Mouse (Mus musculus): ENCODE measurements at regions not wholly inside any gene's neighbourhood (a gene's known extent, or its start where the extent isn't known, plus 50 kb on each side); places are given as distances from the start of the nearest gene placed in this dataset.
A peak's percentile ranks its signal among the peaks of the same experiment; 100 is the strongest.

GRCm38 (mm10) chr13:44103340-44103739, 318.8 kb downstream of the Cd83 start:
- DNase-seq (ENCODE audit: low spot score): no peak
- 92% methylated on average over 7 of the region's 7 CpGs for WGBS
- TF ChIP-seq CTCF (IDR thresholded peaks at IDR 0.05; ENCODE audit: low read depth): no peak
- no peak for TF ChIP-seq EP300 (optimal IDR thresholded peaks at IDR 0.05)

DNA sequence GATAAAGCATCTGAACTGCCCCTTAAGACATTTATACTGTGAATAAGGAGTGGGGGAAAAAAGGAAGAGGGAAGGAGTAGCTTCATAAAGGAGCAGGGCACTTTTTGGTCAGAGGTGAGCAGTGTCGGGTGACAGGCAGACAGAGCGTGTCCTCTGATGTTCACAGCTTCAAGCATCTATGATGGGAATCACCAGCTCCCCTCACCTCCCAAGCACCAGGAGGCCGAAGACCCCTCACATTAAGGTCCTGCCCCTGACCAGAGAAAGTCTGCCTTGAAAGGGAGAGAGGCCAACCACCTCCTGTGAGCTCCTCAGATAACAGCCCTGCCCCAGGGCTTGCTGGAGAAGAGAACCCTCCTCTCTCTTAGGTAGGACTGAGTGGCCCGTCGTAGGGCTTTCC, 320.6 kb downstream of the Cd83 start:
- Histone ChIP-seq H3K27me3 (ENCODE audit: control insufficient read depth, insufficient read depth, low read length) (no peaks in the 10 kb centered on the region), H3K9ac (ENCODE audit: low read length) (no peak overlapping the region), H3K9me3 (ENCODE audit: control insufficient read depth, low read length) (no peaks in the 10 kb centered on the region), H3K4me3 (ENCODE audit: low read depth, low read length) (no peak overlapping the region), H3K27ac (replicated peaks) (no peak overlapping the region), H3K4me1 (replicated peaks; ENCODE audit: control insufficient read depth, insufficient read depth) (no peaks in the 10 kb centered on the region), H3K36me3 (ENCODE audit: control insufficient read depth, insufficient read depth, low read length) (no peaks in the 10 kb centered on the region), H3K4me2 (replicated peaks; ENCODE audit: low read depth) (no peak overlapping the region)
- TF ChIP-seq EP300 (optimal IDR thresholded peaks at IDR 0.05) (no peak), CTCF (IDR thresholded peaks at IDR 0.05; ENCODE audit: low read depth) (no peak)
- 70% methylated on average over 5 of the region's 5 CpGs for WGBS
- DNase-seq (ENCODE audit: low spot score): no peak
- ATAC-seq (ENCODE audit: low FRiP score, low TSS enrichment): no peak

More at GRCm38 (mm10) chr13:44103340-44103739, 318.8 kb downstream of the Cd83 start:
- Histone ChIP-seq H3K27ac (replicated peaks) (no peak overlapping the region), H3K27me3 (ENCODE audit: control insufficient read depth, insufficient read depth, low read length) (no peaks in the 10 kb centered on the region), H3K9ac (ENCODE audit: low read length) (no peak overlapping the region), H3K4me1 (replicated peaks; ENCODE audit: control insufficient read depth, insufficient read depth) (no peaks in the 10 kb centered on the region), H3K4me2 (replicated peaks; ENCODE audit: low read depth) (no peak overlapping the region), H3K4me3 (ENCODE audit: low read depth, low read length) (no peak overlapping the region), H3K9me3 (ENCODE audit: control insufficient read depth, low read length) (no peaks in the 10 kb centered on the region), H3K36me3 (ENCODE audit: control insufficient read depth, insufficient read depth, low read length) (no peaks in the 10 kb centered on the region)
- no peak for ATAC-seq (ENCODE audit: low FRiP score, low TSS enrichment)

- ATAC-seq (ENCODE audit: low FRiP score, low TSS enrichment) (no peak), DNase-seq (ENCODE audit: low spot score) (no peak)
- TF ChIP-seq CTCF (IDR thresholded peaks at IDR 0.05; ENCODE audit: low read depth) (no peak), EP300 (optimal IDR thresholded peaks at IDR 0.05) (no peak)
- no peak overlapping the region for H3K27ac ChIP-seq (replicated peaks)
- no peaks in the 10 kb centered on the region for H3K9me3 ChIP-seq (ENCODE audit: control insufficient read depth, low read length)
- no peaks in the 10 kb centered on the region for H3K36me3 ChIP-seq (ENCODE audit: control insufficient read depth, insufficient read depth, low read length)
- no peak overlapping the region for H3K4me2 ChIP-seq (replicated peaks; ENCODE audit: low read depth)
- WGBS: 74% methylated on average over 11 of the region's 11 CpGs
- no peak overlapping the region for H3K9ac ChIP-seq (ENCODE audit: low read length)
- H3K4me3 ChIP-seq (ENCODE audit: low read depth, low read length): no peak overlapping the region
- H3K4me1 ChIP-seq (replicated peaks; ENCODE audit: control insufficient read depth, insufficient read depth): no peaks in the 10 kb centered on the region
- no peaks in the 10 kb centered on the region for H3K27me3 ChIP-seq (ENCODE audit: control insufficient read depth, insufficient read depth, low read length)
Observed at GRCm38 (mm10) chr13:44108695-44109094, 324.1 kb downstream of the Cd83 start.

- no peak for TF ChIP-seq CTCF (IDR thresholded peaks at IDR 0.05; ENCODE audit: low read depth)
- no peak for TF ChIP-seq EP300 (optimal IDR thresholded peaks at IDR 0.05)
- no peak for DNase-seq (ENCODE audit: low spot score)
Observed at GRCm38 (mm10) chr13:44113043-44113442, 328.5 kb downstream of the Cd83 start.

GRCm38 (mm10) chr13:44114856-44115255, 330.3 kb downstream of the Cd83 start:
- Histone ChIP-seq H3K36me3 (ENCODE audit: control insufficient read depth, insufficient read depth, low read length) (no peaks in the 10 kb centered on the region), H3K4me2 (replicated peaks; ENCODE audit: low read depth) (no peak overlapping the region), H3K9me3 (ENCODE audit: control insufficient read depth, low read length) (no peaks in the 10 kb centered on the region), H3K4me1 (replicated peaks; ENCODE audit: control insufficient read depth, insufficient read depth) (no peaks in the 10 kb centered on the region), H3K4me3 (ENCODE audit: low read depth, low read length) (no peak overlapping the region), H3K27me3 (ENCODE audit: control insufficient read depth, insufficient read depth, low read length) (no peaks in the 10 kb centered on the region), H3K27ac (replicated peaks) (no peak overlapping the region), H3K9ac (ENCODE audit: low read length) (no peak overlapping the region)
- TF ChIP-seq CTCF (IDR thresholded peaks at IDR 0.05; ENCODE audit: low read depth): no peak
- TF ChIP-seq EP300 (optimal IDR thresholded peaks at IDR 0.05): no peak
- DNase-seq (ENCODE audit: low spot score) (peak; percentile 2), ATAC-seq (ENCODE audit: low FRiP score, low TSS enrichment) (no peak)
- WGBS: 91% methylated on average over 5 of the region's 5 CpGs

More at GRCm38 (mm10) chr13:44113043-44113442, 328.5 kb downstream of the Cd83 start:
- H3K27me3 ChIP-seq (ENCODE audit: control insufficient read depth, insufficient read depth, low read length): no peaks in the 10 kb centered on the region
- WGBS: 83% methylated on average over 5 of the region's 5 CpGs
- no peak overlapping the region for H3K4me3 ChIP-seq (ENCODE audit: low read depth, low read length)
- H3K4me2 ChIP-seq (replicated peaks; ENCODE audit: low read depth): no peak overlapping the region
- H3K27ac ChIP-seq (replicated peaks): no peak overlapping the region
- H3K9me3 ChIP-seq (ENCODE audit: control insufficient read depth, low read length): no peaks in the 10 kb centered on the region
- no peaks in the 10 kb centered on the region for H3K4me1 ChIP-seq (replicated peaks; ENCODE audit: control insufficient read depth, insufficient read depth)
- H3K9ac ChIP-seq (ENCODE audit: low read length): no peak overlapping the region
- ATAC-seq (ENCODE audit: low FRiP score, low TSS enrichment): no peak
- H3K36me3 ChIP-seq (ENCODE audit: control insufficient read depth, insufficient read depth, low read length): no peaks in the 10 kb centered on the region

- TF ChIP-seq EP300 (optimal IDR thresholded peaks at IDR 0.05) (no peak), CTCF (IDR thresholded peaks at IDR 0.05; ENCODE audit: low read depth) (no peak)
- H3K4me1 ChIP-seq (replicated peaks; ENCODE audit: control insufficient read depth, insufficient read depth): no peaks in the 10 kb centered on the region
- ATAC-seq (ENCODE audit: low FRiP score, low TSS enrichment): no peak
- no peaks in the 10 kb centered on the region for H3K9me3 ChIP-seq (ENCODE audit: control insufficient read depth, low read length)
- 65% methylated on average over 9 of the region's 9 CpGs for WGBS
- H3K27me3 ChIP-seq (ENCODE audit: control insufficient read depth, insufficient read depth, low read length): no peaks in the 10 kb centered on the region
- DNase-seq (ENCODE audit: low spot score): no peak
- no peak overlapping the region for H3K27ac ChIP-seq (replicated peaks)
- H3K36me3 ChIP-seq (ENCODE audit: control insufficient read depth, insufficient read depth, low read length): no peaks in the 10 kb centered on the region
- no peak overlapping the region for H3K4me2 ChIP-seq (replicated peaks; ENCODE audit: low read depth)
- H3K4me3 ChIP-seq (ENCODE audit: low read depth, low read length): no peak overlapping the region
- H3K9ac ChIP-seq (ENCODE audit: low read length): no peak overlapping the region
Observed at GRCm38 (mm10) chr13:44117841-44118240, 333.3 kb downstream of the Cd83 start.

All from stomach, postnatal 0 days (tissue).